Mouse (Mus musculus) heart, postnatal 0 days (tissue): ENCODE measurements around the gene Elk4.

ENCODE experiments used
- CTCF ChIP-seq: IDR thresholded peaks from 2 replicates; pipeline ENCODE4 v1.5.1; 2016; ENCODE audit warnings: antibody characterized with exemption, control low read depth, low read depth
- EP300 ChIP-seq: IDR thresholded peaks from 2 replicates; pipeline ENCODE4 v1.6.1; 2016; ENCODE audit warnings: antibody characterized with exemption, low read depth

GRCm38 (mm10) chr1:131963085-131963951 lies 44.1 kb upstream of the Elk4 start:
- no peak for TF ChIP-seq EP300
- no peak for TF ChIP-seq CTCF
